Mouse (Mus musculus): ENCODE measurements at regions not wholly inside any gene's neighbourhood (a gene's known extent, or its start where the extent isn't known, plus 50 kb on each side); places are given as distances from the start of the nearest gene placed in this dataset.
A peak's percentile ranks its signal among the peaks of the same experiment; 100 is the strongest.

DNA sequence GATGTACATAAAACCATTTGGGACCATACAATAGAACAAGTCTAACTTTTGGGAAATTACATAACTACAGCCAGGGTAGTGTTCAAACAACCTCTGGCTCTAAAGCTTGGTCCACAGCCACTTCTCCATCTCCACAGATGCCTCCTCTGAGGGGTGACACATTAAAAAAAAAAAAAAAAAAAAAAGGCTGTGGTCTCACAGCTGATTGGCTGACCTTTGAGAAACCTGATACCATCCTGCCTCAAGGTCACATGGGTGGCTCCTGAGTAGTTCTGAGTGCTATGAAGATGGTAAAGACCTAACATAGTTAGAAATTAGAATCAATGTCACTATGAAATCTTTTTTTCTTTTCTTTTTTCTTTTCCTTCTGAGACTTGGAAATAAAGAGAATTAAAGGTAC, 102.4 kb downstream of the Tmem182 start:
- H3K9me3 ChIP-seq (ENCODE audit: control insufficient read depth, low read length), result no peaks in the 10 kb centered on the region
- no peaks in the 10 kb centered on the region for H3K27me3 ChIP-seq (replicated peaks; ENCODE audit: control insufficient read depth, insufficient read depth, low read length)
- H3K4me2 ChIP-seq (ENCODE audit: low read length), result no peak overlapping the region
- no peaks in the 10 kb centered on the region for H3K36me3 ChIP-seq (ENCODE audit: control insufficient read depth, insufficient read depth, low read length)
- no peak overlapping the region for H3K4me3 ChIP-seq (ENCODE audit: low read length)
- H3K9ac ChIP-seq (ENCODE audit: low read depth, low read length), result no peak overlapping the region
- no peaks in the 10 kb centered on the region for H3K4me1 ChIP-seq (ENCODE audit: control insufficient read depth, insufficient read depth, low read depth, low read length)
- H3K27ac ChIP-seq (ENCODE audit: low read depth, low read length), result no peak overlapping the region
- ATAC-seq, result no peak

DNA sequence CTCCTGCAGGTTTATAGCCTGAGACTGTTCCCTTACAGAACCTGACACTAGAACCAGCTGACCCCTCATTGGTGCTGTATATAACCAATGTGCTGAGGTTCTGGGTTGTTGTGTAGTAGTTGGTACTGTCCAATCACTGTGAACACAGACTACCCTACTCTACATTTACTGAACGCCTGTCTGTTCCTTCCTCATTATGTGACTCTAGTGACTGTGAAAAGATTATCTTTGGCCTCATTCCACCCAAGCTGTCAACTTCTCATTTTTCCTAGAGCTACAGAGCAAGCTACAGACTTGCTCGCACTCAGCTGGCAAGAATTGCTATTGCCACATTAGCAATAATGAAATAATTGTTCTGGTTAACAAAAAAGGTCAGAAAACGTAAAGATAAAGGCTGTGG, 108.2 kb downstream of the Tmem182 start:
- H3K27me3 ChIP-seq (replicated peaks; ENCODE audit: control insufficient read depth, insufficient read depth, low read length), result no peaks in the 10 kb centered on the region
- H3K4me3 ChIP-seq (ENCODE audit: low read length), result no peak overlapping the region
- ATAC-seq, result no peak
- H3K9ac ChIP-seq (ENCODE audit: low read depth, low read length), result no peak overlapping the region
- H3K4me2 ChIP-seq (ENCODE audit: low read length), result no peak overlapping the region
- WGBS, result 53% methylated on average over 3 of the region's 3 CpGs
- no peaks in the 10 kb centered on the region for H3K9me3 ChIP-seq (ENCODE audit: control insufficient read depth, low read length)
- no peak overlapping the region for H3K27ac ChIP-seq (ENCODE audit: low read depth, low read length)
- no peaks in the 10 kb centered on the region for H3K36me3 ChIP-seq (ENCODE audit: control insufficient read depth, insufficient read depth, low read length)
- H3K4me1 ChIP-seq (ENCODE audit: control insufficient read depth, insufficient read depth, low read depth, low read length), result no peaks in the 10 kb centered on the region

DNA sequence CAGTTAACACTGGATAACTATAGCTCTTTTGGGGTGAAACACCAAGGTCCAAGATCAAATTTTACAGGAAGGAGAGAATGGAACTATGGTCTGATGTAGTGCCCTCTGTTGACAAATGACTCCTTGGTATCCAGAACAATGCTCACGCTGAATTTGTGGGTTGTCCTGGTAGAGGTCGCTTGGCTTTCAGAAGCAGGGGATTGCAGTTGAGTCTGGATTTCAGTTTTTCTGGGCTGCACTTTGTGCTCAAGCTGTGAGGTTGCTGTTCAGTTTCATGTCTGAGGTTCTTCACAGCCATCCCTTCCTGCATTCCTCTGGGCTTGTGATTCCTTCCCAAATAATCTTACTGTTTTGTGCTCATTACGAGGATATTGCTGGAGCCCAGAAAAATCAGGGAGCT, 118.9 kb downstream of the Tmem182 start:
- no peaks in the 10 kb centered on the region for H3K9me3 ChIP-seq (ENCODE audit: control insufficient read depth, low read length)
- no peak overlapping the region for H3K27ac ChIP-seq (ENCODE audit: low read depth, low read length)
- H3K4me3 ChIP-seq (ENCODE audit: low read length), result no peak overlapping the region
- no peak overlapping the region for H3K4me2 ChIP-seq (ENCODE audit: low read length)
- 86% methylated on average over 3 of the region's 3 CpGs for WGBS
- H3K36me3 ChIP-seq (ENCODE audit: control insufficient read depth, insufficient read depth, low read length), result no peaks in the 10 kb centered on the region
- no peaks in the 10 kb centered on the region for H3K4me1 ChIP-seq (ENCODE audit: control insufficient read depth, insufficient read depth, low read depth, low read length)
- no peaks in the 10 kb centered on the region for H3K27me3 ChIP-seq (replicated peaks; ENCODE audit: control insufficient read depth, insufficient read depth, low read length)
- H3K9ac ChIP-seq (ENCODE audit: low read depth, low read length), result no peak overlapping the region
- no peak for ATAC-seq

DNA sequence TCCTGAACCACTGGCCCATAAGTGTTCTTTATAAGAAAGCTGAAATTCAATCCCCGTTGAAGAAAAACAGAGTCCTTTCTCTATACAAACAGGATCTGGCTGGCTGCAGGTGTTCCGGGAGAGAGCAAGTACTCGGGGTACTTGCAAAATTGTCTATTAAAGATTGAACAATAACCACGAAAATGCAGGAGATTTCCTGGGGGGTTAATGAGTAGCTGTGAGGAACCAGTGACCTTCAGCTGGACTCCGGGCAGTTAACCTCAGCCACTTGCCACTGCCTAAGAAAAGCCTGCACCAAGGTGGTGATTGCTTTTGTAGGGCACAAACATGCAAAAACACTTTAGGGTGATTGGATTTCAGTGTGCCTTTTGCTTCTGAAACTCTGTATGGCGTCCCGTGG, 119.4 kb downstream of the Tmem182 start:
- Histone ChIP-seq H3K27me3 (replicated peaks; ENCODE audit: control insufficient read depth, insufficient read depth, low read length) (no peaks in the 10 kb centered on the region), H3K4me2 (ENCODE audit: low read length) (no peak overlapping the region), H3K27ac (ENCODE audit: low read depth, low read length) (no peak overlapping the region), H3K9me3 (ENCODE audit: control insufficient read depth, low read length) (no peaks in the 10 kb centered on the region), H3K4me1 (ENCODE audit: control insufficient read depth, insufficient read depth, low read depth, low read length) (no peaks in the 10 kb centered on the region), H3K36me3 (ENCODE audit: control insufficient read depth, insufficient read depth, low read length) (no peaks in the 10 kb centered on the region), H3K9ac (ENCODE audit: low read depth, low read length) (no peak overlapping the region), H3K4me3 (ENCODE audit: low read length) (no peak overlapping the region)
- ATAC-seq, result no peak
- 73% methylated on average over 7 of the region's 7 CpGs for WGBS

DNA sequence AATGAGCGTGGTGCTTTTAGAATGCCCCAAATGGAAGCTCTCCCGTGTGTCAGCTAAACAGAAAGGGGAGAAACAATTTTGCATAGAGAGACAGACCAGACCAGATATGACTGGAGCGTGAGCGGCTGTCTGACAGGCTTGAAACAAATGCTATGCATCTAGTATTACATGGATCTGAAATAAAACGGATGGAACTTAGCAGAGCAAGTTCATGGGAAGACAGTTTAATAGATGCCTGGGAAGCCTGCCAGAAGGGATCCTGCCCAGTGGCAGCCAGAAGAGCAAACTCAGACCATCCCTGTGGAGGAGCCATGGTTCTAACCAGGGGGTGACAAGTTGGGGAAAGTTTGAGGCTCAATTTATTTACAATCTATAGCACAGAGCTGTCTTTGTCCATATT, 126.0 kb downstream of the Tmem182 start:
- Histone ChIP-seq H3K4me1 (ENCODE audit: control insufficient read depth, insufficient read depth, low read depth, low read length) (no peaks in the 10 kb centered on the region), H3K9ac (ENCODE audit: low read depth, low read length) (no peak overlapping the region), H3K4me3 (ENCODE audit: low read length) (no peak overlapping the region), H3K27me3 (replicated peaks; ENCODE audit: control insufficient read depth, insufficient read depth, low read length) (no peaks in the 10 kb centered on the region), H3K36me3 (ENCODE audit: control insufficient read depth, insufficient read depth, low read length) (no peaks in the 10 kb centered on the region), H3K9me3 (ENCODE audit: control insufficient read depth, low read length) (no peaks in the 10 kb centered on the region), H3K27ac (ENCODE audit: low read depth, low read length) (no peak overlapping the region), H3K4me2 (ENCODE audit: low read length) (no peak overlapping the region)
- no peak for ATAC-seq
- 69% methylated on average over 5 of the region's 5 CpGs for WGBS

DNA sequence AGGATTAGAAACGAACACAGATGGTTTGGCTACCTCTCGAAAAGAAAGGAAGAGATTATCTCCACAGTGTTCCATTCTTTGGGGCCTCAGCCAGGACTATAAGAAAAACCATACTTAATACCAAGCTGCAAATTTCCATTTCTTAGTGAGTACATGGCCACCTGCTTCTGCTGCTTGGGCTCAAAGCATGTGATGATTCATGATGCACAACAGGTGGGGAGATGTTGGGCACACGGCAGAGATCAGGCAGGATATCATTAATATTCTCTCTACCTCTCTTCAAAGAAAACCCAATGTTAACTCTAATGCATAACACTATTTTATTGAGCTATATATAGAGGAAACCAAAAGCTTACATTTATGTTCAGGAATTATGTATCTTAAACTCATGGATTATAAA, 131.3 kb downstream of the Tmem182 start:
- no peaks in the 10 kb centered on the region for H3K4me1 ChIP-seq (ENCODE audit: control insufficient read depth, insufficient read depth, low read depth, low read length)
- no peaks in the 10 kb centered on the region for H3K27me3 ChIP-seq (replicated peaks; ENCODE audit: control insufficient read depth, insufficient read depth, low read length)
- H3K4me3 ChIP-seq (ENCODE audit: low read length), result no peak overlapping the region
- H3K4me2 ChIP-seq (ENCODE audit: low read length), result no peak overlapping the region
- H3K9ac ChIP-seq (ENCODE audit: low read depth, low read length), result no peak overlapping the region
- H3K36me3 ChIP-seq (ENCODE audit: control insufficient read depth, insufficient read depth, low read length), result no peaks in the 10 kb centered on the region
- no peaks in the 10 kb centered on the region for H3K9me3 ChIP-seq (ENCODE audit: control insufficient read depth, low read length)
- H3K27ac ChIP-seq (ENCODE audit: low read depth, low read length), result no peak overlapping the region
- 77% methylated on average over 3 of the region's 3 CpGs for WGBS
- no peak for ATAC-seq

DNA sequence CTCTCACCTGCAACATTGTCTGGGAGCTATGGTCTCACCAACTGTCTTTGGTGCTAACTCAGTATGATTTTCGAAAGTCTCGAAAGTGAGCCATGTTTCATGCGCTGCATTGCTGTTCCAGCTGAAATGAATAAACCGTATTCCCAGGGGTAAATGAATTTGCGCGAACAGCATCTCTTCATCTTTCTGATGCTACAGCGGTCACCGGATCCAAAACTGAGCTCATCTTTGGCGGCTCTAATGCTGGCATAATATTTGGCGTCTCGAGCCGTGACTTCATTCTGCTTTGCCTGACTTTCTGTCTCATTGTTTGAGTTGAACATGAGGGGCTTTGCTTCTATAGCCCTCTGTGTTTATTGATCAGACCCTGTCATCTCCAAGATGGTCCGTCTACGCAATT, 137.3 kb downstream of the Tmem182 start:
- Histone ChIP-seq H3K4me2 (ENCODE audit: low read length) (peak overlapping the region; percentile 9; the same call in 1 of the 2 replicates), H3K36me3 (ENCODE audit: control insufficient read depth, insufficient read depth, low read length) (no peaks in the 10 kb centered on the region), H3K4me3 (ENCODE audit: low read length) (no peak overlapping the region), H3K27me3 (replicated peaks; ENCODE audit: control insufficient read depth, insufficient read depth, low read length) (no peaks in the 10 kb centered on the region), H3K27ac (ENCODE audit: low read depth, low read length) (no peak overlapping the region), H3K9ac (ENCODE audit: low read depth, low read length) (no peak overlapping the region), H3K9me3 (ENCODE audit: control insufficient read depth, low read length) (no peaks in the 10 kb centered on the region), H3K4me1 (ENCODE audit: control insufficient read depth, insufficient read depth, low read depth, low read length) (0 out of 2 replicates have a peak, but pooled peaks cover 2% of the 10 kb centered on the region)
- ATAC-seq, result peak; percentile 14; the same call in 1 of the 2 replicates
- 85% methylated on average over 14 of the region's 14 CpGs for WGBS

DNA sequence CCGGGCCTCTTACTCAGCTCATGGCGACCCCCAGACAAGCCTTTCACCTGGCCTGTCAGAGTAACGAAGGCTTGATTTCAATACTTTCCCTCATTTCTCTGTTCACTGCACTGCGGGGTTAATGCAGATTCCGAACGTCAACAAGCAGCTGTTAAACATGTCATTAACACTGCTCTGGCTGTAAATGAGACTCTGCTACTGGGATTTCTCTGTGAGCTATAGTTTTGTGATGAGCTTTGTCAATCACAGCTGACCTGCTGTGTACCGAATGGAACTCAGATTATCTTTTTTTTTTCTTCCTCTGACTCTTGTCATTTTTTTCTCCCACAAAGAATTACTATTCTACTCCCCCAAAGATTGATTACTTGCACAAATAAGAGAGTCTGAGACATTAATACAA, 137.8 kb downstream of the Tmem182 start:
- WGBS, result 50% methylated on average over 7 of the region's 7 CpGs
- Histone ChIP-seq H3K27ac (ENCODE audit: low read depth, low read length) (no peak overlapping the region), H3K9me3 (ENCODE audit: control insufficient read depth, low read length) (no peaks in the 10 kb centered on the region), H3K9ac (ENCODE audit: low read depth, low read length) (no peak overlapping the region), H3K36me3 (ENCODE audit: control insufficient read depth, insufficient read depth, low read length) (no peaks in the 10 kb centered on the region), H3K4me1 (ENCODE audit: control insufficient read depth, insufficient read depth, low read depth, low read length) (0 out of 2 replicates have a peak, but pooled peaks cover 2% of the 10 kb centered on the region), H3K4me3 (ENCODE audit: low read length) (no peak overlapping the region), H3K27me3 (replicated peaks; ENCODE audit: control insufficient read depth, insufficient read depth, low read length) (no peaks in the 10 kb centered on the region), H3K4me2 (ENCODE audit: low read length) (peak overlapping the region; percentile 9; the same call in 1 of the 2 replicates)
- ATAC-seq, result 0 out of 2 replicates have a peak, but pooled peaks have one; percentile 20

DNA sequence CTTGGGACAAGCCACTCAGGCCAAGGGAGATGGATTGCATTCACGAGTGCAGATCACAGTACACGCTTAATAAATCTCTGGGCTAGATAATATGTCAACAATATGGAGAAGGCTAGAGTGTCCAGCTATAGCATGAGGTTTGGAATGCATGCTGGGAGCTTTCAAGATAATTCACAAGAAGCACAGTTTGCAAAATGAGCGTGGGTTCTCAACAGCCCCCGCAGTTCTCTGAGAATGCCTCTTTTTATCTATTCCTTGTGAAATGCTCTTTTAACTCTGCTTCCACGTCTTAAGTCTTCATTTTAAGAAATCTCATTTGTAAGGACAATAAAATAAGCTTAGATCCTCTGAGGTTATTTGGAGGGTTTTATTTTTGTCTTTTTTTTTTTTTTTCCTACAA, 145.2 kb downstream of the Tmem182 start:
- WGBS, result 87% methylated on average over 5 of the region's 5 CpGs
- H3K9me3 ChIP-seq (ENCODE audit: control insufficient read depth, low read length), result no peaks in the 10 kb centered on the region
- no peaks in the 10 kb centered on the region for H3K27me3 ChIP-seq (replicated peaks; ENCODE audit: control insufficient read depth, insufficient read depth, low read length)
- no peak overlapping the region for H3K4me3 ChIP-seq (ENCODE audit: low read length)
- no peak overlapping the region for H3K9ac ChIP-seq (ENCODE audit: low read depth, low read length)
- H3K4me2 ChIP-seq (ENCODE audit: low read length), result no peak overlapping the region
- no peak overlapping the region for H3K27ac ChIP-seq (ENCODE audit: low read depth, low read length)
- no peaks in the 10 kb centered on the region for H3K4me1 ChIP-seq (ENCODE audit: control insufficient read depth, insufficient read depth, low read depth, low read length)
- no peaks in the 10 kb centered on the region for H3K36me3 ChIP-seq (ENCODE audit: control insufficient read depth, insufficient read depth, low read length)
- no peak for ATAC-seq

DNA sequence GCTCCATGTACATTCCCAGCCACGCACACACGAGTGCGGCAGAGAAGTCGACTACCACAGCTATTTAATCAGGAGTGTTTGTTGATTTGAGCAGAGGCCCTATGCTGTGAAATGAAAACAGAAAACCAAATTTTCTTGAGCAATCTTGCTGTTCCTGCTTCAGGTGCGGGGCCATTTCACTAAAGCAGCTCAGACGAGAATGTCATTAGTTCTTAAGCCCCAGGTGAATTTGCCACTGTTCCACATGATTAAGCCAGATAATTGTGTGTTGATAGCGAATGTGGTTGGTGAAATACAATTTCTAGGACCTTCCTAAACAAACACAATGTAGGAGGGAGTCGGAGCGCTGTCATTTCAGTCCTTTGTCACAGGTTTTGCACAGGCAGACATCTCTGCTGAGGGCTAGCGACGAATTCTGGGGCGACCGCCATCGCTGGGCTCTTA, 149.3 kb downstream of the Tmem182 start:
- H3K9ac ChIP-seq (ENCODE audit: low read depth, low read length), result no peak overlapping the region
- 71% methylated on average over 14 of the region's 14 CpGs for WGBS
- H3K36me3 ChIP-seq (ENCODE audit: control insufficient read depth, insufficient read depth, low read length), result no peaks in the 10 kb centered on the region
- H3K4me1 ChIP-seq (ENCODE audit: control insufficient read depth, insufficient read depth, low read depth, low read length), result no peaks in the 10 kb centered on the region
- ATAC-seq, result peak; percentile 74
- no peak overlapping the region; the same call in 1 of the 2 replicates for H3K4me2 ChIP-seq (ENCODE audit: low read length)
- H3K9me3 ChIP-seq (ENCODE audit: control insufficient read depth, low read length), result no peaks in the 10 kb centered on the region
- no peak overlapping the region for H3K4me3 ChIP-seq (ENCODE audit: low read length)
- peak overlapping the region; percentile 47; the same call in 1 of the 2 replicates for H3K27ac ChIP-seq (ENCODE audit: low read depth, low read length)
- H3K27me3 ChIP-seq (replicated peaks; ENCODE audit: control insufficient read depth, insufficient read depth, low read length), result no peaks in the 10 kb centered on the region
